Mouse (Mus musculus) lung, adult 18-20 months (tissue): ENCODE results near the gene Gabrg2.

Experiments
- DNase-seq, 2 experiments: peaks; one replicate each; pipeline ENCODE4 v3.0.0; 2022; ENCODE audit warnings: mixed read lengths in 2 of 2

The Gabrg2 gene

DNA sequence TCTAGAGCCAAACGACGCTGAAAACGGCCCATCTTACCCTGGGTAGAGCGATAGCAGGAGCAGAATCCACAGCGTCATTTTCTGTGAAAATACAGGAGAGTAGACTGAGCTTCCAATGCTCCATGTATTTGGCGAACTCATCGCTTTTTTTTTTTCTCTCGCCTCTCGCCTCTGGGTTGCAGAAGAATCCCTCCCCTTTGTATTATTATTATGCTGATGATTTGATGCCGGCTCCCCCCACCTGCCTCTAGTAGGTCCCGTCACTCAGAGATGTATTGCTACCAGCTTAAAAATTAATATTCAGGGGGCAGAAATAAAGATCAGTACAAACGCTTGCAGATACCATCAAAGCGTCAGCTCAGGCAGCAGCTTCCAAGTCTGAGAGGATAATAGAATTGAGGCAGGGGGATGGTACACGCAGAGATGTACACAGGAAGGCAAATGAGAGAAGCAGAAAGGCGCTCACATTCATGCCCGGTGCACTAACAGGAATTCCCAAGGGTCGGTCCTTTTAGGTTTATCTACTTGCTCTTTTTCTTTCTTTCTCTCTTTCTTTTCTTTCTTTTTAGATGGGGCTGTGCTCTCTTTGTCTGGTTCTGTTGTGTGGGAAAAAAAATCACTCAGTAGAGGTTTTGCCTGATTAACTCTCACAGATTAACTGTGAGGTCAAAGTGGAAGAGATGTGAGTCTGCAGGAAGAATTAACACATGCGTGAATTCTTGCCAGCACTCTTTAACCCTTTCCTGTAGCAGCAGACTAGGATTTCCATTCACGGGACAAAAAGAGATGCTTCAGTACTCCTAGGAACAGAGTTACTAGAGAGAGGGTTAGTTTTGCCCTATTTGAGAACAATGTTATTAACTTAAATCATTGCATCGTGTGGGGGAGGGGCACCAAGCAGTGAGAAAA is at the start of gene Gabrg2:
TSS of gene Gabrg2 (minus strand) at position 668 of the 909 bp plus-strand sequence.
- DNase-seq: no peak

- DNase-seq: no peak
These were observed 47.5 kb upstream of the Gabrg2 start for GRCm38 (mm10) chr11:42048201-42048600.

GRCm38 (mm10) chr11:41999468-41999881 is 1.2 kb downstream of the Gabrg2 start:
- DNase-seq: no peak

- no peak for DNase-seq
These were observed 20.5 kb downstream of the Gabrg2 start for GRCm38 (mm10) chr11:41980152-41980551.

DNA sequence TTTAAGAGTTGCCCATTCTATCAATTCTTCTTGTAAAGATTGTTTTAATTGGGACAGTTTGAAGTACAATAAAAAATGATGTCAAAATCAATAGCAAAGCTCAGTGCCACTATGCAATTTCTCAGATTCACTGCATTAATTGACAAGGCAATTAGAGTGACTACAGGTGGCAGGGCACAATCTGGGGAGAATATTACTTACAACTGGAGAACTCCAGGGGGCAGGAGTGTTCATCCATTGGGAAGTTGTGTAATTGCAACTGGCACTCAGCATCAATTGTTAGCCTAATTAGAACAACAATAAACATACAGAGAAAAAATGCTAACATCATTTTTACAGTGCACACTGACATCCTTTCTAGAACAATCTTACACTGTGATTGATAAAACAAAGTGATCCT is 32.1 kb downstream of the Gabrg2 start:
- DNase-seq: no peak

GRCm38 (mm10) chr11:41962706-41963105 is 38.0 kb downstream of the Gabrg2 start:
- no peak for DNase-seq

DNA sequence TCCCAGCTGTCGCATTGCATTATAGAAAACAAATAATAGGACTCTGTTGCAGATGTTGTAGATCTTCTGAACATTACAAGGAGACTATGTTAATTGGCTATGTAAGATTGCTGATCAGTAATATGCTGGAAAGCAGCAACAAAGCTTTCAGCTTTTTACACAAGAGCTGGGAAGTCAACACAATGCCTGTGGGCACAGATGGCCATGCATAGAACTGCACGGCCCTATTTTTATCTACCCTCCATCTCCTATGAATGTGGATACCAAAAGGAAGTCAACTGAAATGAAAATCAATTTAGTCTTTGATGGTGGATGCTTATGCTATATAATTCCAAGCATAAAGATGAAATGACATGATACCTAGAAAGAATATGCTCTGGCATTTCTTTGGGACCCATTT is 47.1 kb downstream of the Gabrg2 start:
- DNase-seq: no peak

DNA sequence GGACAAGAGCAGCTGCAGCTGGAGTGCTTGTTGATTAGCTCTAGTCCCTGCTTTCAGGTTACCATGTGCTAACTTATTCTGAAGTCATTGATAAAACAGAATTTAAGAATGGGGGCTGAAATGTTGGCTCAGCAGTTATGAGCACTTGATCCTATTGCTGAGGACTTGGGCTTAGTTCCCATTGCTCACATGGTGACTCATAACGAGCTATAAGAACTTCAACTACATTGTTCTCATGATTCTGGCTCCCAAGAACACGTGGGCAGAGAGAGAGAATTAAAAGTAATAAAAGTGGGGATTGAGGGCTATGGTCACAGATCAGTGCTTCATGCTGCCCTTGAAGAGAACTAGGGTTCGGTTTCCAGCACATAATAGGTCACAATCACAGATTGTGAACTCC is 48.8 kb downstream of the Gabrg2 start:
- no peak for DNase-seq

- DNase-seq: no peak
These were observed 55.2 kb downstream of the Gabrg2 start for GRCm38 (mm10) chr11:41945471-41945870.

GRCm38 (mm10) chr11:41937979-41938378 is 62.7 kb downstream of the Gabrg2 start:
- no peak for DNase-seq

DNA sequence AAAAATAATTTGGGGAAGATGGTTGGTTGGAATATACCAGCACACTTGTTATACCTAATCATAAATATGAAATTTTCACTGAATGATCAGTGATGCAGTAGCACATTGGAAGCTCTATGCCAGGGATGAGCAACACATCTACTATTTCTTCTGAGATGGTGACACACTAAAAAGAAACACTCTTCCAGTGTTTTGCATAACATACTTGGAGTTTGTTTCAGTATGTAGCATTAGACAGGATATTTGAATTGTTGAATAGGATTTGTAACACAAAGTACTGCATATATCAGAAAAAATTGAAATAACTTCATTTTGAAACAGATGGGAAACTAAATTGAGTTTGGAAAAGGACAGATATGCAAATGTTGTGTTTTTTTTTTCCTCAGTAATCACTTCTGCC is 81.8 kb downstream of the Gabrg2 start:
- DNase-seq: no peak

- DNase-seq: no peak
These were observed 86.6 kb downstream of the Gabrg2 start for GRCm38 (mm10) chr11:41914066-41914465.

DNA sequence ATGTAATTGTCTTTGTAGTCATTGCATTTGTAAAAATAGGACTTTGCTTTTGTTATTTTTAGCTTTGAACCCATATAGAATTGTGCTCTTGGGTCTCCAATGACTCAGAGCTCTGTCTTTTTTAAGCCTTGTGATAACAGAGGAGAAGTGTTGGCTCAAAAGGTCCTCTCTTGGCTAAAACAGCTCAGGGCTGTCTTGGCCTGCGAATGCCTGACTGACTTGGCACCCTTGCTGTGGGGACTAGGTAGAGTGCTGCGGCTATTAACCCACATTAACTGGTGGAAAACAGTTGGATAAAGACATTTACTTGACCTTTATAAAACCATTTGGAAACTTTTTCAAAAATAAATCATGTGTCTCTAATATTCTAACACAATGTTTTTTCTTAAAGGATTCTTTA is 97.0 kb downstream of the Gabrg2 start:
- no peak for DNase-seq
